Mouse (Mus musculus) cortical plate, adult 2 months (tissue): ENCODE data around the gene Tec. TPM values are rescaled to one million over a fixed set of nuclear protein-coding genes. Genes with fewer than 3 reads are reported as not detected.

Experiments
- H3K27ac ChIP-seq: fragments of 200-500 bp; 2 replicates; pipeline ENCODE4 v1.5.1; 2012; ENCODE audit warnings: low read length, control low read depth, inconsistent platforms; ENCODE audit not compliant: insufficient read depth
- H3K4me1 ChIP-seq: fragments of 200-500 bp; 2 replicates; pipeline ENCODE4 v1.6.1; 2011; ENCODE audit warnings: low read length; ENCODE audit not compliant: control insufficient read depth, insufficient read depth
- H3K4me3 ChIP-seq: fragments of 200-500 bp; 2 replicates; pipeline ENCODE4 v1.5.1; 2011; ENCODE audit warnings: mild to moderate bottlenecking, low read length, control low read depth; ENCODE audit not compliant: insufficient read depth
- CTCF ChIP-seq: fragments of 200-500 bp; IDR thresholded peaks from 2 replicates; pipeline ENCODE4 v1.5.1; 2011; ENCODE audit warnings: mild to moderate bottlenecking, control low read depth, low read length; ENCODE audit not compliant: insufficient read depth; ENCODE audit errors: extremely low read depth
- POLR2A ChIP-seq: fragments of 200-500 bp; IDR thresholded peaks from 2 replicates; pipeline ENCODE4 v1.6.1; 2011; ENCODE audit warnings: mild to moderate bottlenecking, low read length, control low read depth; ENCODE audit not compliant: insufficient read depth; ENCODE audit errors: extremely low read depth
- polyA plus RNA-seq: library from polyadenylated mRNA; depleted of rRNA; stranded (reverse); fragments of >200 nt; gene quantifications from 2 replicates; pipeline ENCODE4 v1.2.3, GENCODE M21; 2012

Tec gene
- polyA plus RNA-seq, 1 experiment: 2.0 TPM

DNA sequence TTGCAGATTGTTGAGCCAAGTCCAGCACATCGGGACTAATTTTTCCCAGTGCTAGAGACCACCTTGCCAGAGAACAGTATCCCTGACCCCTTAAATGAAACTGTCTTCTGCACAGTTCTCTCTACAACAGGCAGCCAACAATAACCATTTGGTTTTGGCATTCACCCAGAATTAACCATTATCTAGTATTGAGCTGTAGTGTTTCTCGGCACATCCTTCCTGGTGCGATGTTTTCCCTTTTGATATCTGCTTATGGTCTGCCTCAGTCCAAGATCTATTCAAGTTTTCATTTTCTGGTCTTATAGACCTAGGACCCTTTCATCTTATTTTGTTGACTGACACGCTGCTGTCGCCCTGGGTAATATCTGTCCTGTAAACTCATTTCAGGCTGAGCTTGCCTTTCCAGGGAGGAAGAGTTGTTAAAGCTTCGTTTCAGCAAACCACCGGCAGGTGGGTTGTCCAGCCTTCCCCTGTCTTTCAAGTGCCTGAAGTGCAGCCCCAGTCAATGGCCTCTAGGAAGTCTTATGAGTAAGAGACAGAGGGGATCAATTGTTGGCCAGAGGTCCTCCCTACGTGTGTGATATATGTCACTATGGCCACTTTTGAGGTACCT lies 40.1 kb upstream of the Tec start:
- no peak for TF ChIP-seq POLR2A
- no peak for TF ChIP-seq CTCF
- H3K4me3 ChIP-seq: no peak overlapping the region
- no peaks in the 10 kb centered on the region for H3K4me1 ChIP-seq
- H3K27ac ChIP-seq: no peak overlapping the region

DNA sequence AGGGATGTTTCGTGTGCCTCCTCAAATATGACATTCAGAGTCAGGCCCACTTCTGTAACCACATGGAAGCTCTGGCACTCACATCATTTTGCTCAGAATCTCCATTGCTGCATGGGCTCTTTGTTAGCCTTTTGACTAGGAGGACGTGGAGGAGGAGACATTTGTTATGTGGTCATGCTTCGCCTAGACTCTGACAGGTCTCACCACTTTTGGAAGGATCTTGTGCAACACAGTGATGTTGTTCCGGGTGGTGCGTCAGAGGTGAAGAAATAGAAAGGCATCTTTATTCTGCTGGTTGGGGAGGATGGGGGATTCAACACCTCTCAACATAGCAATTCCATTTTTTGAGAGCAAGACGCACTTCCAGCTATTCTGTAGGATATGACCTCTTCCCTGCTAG lies 39.1 kb upstream of the Tec start:
- H3K27ac ChIP-seq: no peak overlapping the region
- TF ChIP-seq POLR2A: no peak
- no peak for TF ChIP-seq CTCF
- H3K4me1 ChIP-seq: no peaks in the 10 kb centered on the region
- no peak overlapping the region for H3K4me3 ChIP-seq

DNA sequence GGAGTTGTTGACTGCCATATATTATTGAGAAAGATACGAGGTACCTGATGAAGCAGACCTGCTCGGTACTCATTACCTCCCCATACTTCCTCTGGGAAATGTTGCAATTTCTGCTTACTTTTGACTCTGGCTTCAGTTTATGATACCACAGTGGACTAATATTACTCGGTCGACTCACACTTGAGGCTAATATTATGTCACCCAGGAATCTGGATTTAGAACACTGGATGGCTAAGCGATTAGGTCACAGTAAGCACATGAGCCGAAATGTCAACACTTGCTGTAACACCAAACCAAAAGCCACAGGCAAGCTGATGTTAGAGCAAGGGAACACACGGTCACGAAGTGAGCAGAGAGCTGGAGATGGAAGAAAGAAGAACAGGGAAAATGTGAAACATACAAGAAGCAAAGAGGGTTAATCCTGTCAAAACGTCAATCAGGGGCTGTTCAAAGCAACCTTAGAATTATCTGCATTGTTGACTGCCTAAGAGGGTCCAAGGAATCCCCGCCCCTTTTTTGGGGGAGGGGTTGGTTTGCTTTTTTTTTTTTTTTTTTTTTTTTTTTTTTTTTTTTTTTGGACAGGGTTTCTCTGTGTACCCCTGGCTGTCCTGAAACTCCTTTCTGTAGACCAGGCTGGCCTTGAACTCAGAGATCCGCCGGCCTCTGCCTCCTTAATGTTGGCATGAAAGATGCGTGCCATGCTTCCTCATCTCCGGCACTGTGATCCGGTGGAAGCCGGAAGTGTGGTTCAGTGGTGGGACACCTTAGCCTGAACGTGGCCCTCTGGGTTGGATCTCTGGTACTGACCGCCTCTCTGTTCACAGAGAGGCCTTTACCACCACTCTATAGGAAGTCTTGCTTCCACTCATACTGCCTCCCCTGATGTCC lies 36.9 kb upstream of the Tec start:
- Histone ChIP-seq H3K27ac (no peak overlapping the region), H3K4me3 (no peak overlapping the region), H3K4me1 (no peaks in the 10 kb centered on the region)
- TF ChIP-seq CTCF (no peak), POLR2A (no peak)

DNA sequence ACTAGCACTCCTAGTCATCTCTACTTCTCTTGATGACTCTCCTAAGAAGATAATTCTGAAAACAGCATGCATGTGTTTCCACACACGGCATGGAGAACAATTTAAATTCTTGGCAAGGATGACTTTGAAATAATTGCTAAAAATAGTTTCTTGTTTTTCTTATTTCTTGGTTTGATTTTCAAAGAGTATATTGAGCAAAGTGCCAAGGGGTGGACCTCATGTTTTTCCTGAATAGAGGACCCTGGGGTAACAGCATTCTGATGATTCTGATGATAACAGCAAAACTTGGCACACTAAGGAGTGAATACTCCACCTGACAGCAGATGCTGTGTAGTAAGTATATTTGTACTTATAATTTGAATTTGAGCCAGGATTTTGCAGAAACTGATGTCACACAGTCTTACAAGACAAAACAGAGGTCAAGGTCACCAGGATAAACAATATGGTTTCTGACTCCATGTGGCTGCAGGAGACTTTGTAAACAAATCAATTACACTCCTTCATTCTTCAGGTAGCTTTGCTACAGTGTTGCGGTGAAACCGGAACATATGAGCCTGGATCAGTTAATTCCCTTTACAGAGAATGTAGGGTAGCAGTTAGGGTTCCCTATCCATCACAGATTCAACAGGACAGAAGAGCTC lies 34.7 kb upstream of the Tec start:
- H3K27ac ChIP-seq: no peak overlapping the region
- H3K4me1 ChIP-seq: no peaks in the 10 kb centered on the region
- TF ChIP-seq CTCF (no peak), POLR2A (no peak)
- no peak overlapping the region for H3K4me3 ChIP-seq

DNA sequence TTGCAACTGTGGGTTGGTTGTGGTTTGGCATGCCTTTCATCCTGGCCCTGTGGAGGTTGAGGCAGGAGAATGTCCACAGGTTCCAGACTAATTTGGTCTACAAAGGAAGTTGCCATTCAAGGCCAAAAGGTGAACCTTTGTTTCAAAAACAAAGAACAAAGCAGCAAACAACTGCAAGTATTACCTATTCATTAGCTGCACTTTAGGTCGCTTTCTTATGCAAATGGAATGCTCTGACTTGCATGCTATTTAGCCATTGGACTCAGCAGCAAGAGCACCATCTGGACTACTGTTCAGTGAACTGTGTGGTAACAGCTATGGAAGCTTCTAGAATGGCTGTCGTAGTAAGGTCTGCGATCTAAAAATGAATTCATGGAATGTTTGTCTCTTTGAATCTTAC lies 34.0 kb upstream of the Tec start:
- Histone ChIP-seq H3K4me1 (no peaks in the 10 kb centered on the region), H3K4me3 (no peak overlapping the region)
- TF ChIP-seq CTCF (no peak), POLR2A (no peak)

DNA sequence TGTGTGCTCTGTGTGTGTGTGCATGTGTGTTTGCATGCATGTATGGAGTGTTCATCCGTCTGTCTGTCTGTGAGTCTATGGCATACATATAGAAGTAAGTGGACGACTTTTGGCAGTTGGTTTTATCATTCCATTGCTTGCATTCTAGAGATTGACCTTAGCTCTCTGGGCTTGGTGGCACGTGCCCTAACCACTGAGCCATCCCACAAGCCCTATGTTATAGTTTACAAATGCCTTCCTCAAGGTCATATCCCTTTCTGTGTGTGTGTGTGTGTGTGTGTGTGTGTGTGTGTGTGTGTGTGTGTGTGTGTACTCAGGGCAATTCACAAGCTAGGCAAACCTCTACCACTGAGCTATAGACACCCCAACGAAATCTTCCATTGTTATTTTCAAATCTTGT lies 33.6 kb upstream of the Tec start:
- TF ChIP-seq POLR2A: no peak
- no peak for TF ChIP-seq CTCF
- no peaks in the 10 kb centered on the region for H3K4me1 ChIP-seq
- no peak overlapping the region for H3K27ac ChIP-seq
- no peak overlapping the region for H3K4me3 ChIP-seq

More for the DNA sequence above, 34.0 kb upstream of the Tec start:
- H3K27ac ChIP-seq: no peak overlapping the region

DNA sequence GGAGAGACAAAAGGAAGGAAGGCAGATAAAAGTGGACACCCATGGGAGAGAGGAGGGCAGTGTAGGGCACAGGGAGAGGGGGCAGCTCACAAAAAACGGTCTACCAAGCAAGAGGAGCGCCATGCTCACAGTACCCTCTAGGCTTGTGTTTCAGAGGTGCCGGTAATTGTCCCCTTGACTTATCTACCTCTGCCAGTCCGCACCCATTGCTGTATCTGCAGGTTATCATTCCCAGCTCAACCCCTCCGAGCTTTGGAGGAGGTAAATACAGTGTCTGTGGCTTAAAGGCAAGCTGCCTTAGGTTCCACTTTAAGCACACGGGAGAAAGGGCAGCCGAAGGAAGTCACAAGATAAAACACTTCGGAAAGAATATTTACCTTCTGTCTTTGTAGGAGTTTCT lies 31.0 kb upstream of the Tec start:
- H3K27ac ChIP-seq: no peak overlapping the region
- H3K4me1 ChIP-seq: no peaks in the 10 kb centered on the region
- TF ChIP-seq POLR2A (no peak), CTCF (no peak)
- H3K4me3 ChIP-seq: no peak overlapping the region

DNA sequence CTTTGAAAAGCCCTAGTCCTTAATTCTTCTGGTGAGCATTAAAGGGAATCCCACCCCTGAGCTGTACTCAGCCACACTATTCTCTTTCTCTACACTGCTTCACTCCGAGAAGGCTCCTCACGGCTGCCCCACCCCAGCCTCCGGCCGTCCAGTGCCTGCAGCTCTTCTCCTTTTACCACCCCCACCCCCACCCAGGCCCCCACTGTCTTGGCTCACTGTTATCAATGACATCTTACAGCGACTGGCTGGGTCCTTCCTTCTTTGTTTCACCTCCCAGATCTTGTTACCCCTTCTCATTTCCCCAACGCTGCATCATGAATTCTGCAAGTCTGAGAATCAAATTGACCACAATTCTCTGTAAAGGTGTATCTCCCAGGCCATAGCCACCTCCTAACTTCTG lies 29.7 kb upstream of the Tec start:
- Histone ChIP-seq H3K27ac (no peak overlapping the region), H3K4me3 (no peak overlapping the region), H3K4me1 (no peaks in the 10 kb centered on the region)
- TF ChIP-seq POLR2A (no peak), CTCF (no peak)

DNA sequence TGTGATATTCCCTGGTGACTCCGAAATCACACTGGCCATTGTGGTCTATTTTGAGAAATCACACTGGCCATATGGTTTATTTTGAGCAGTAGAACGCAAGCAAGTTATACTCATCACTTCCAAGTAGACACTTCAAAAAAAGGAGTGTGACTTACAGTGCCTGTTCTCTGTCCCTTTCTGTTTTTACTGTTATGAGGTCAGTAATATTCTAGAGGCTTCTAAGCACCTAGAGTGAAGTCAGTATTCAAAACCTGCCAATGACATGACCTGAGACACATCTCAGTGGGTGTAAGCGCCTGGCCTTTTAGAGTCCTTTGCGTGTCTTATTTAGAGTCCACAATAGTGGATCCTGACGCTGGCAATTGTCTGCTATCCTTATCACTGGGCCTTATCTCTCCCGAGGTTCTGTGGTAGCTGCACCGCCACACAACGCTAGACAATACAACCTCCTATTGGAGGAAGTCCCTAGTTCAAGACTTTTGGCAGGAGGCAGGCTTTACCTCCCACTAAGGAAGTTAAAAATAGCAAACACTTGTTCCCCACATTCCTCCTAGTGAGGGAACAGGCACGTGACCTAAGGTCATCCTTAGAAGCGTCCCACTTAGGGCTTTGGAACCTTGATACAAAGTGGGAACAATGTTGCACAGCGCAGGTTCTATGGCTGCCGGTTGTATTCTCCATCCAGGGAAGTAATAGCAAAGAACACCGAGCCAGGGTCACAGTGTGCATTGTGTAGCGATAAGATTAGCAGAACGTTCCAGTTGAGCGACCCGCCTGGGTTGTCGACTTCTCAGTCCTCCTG lies 28.4 kb upstream of the Tec start:
- no peak for TF ChIP-seq CTCF
- no peak for TF ChIP-seq POLR2A
- H3K4me3 ChIP-seq: no peak overlapping the region
- no peak overlapping the region for H3K27ac ChIP-seq
- no peaks in the 10 kb centered on the region for H3K4me1 ChIP-seq

DNA sequence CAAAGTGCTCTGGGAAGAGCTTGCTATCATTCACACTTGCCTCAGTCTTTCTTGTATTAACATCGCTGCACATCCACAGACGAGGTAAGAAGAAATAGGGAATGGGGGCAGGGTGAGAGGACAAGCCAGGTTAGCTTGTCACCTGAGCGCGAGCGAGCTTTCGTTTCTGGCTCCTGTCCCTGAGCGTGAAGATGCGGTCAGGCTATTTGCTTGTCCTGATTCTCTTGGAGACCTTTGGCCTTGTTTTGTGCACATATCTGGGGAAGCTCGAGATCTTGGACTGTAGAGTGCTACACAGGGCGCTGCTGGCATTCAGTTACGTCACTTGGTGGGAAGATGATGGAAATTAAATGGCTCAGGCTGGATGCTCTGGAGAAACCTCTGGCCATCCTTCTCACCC lies 27.0 kb upstream of the Tec start:
- TF ChIP-seq CTCF (no peak), POLR2A (no peak)
- H3K27ac ChIP-seq: no peak overlapping the region
- no peaks in the 10 kb centered on the region for H3K4me1 ChIP-seq
- H3K4me3 ChIP-seq: no peak overlapping the region
